Mouse (Mus musculus) spleen, adult 12 weeks (tissue): ENCODE data around the gene Meis3.

Experiments
- DNase-seq: peaks from one replicate; pipeline ENCODE4 v3.0.0; 2022; ENCODE audit warnings: low spot score

Meis3 gene

DNA sequence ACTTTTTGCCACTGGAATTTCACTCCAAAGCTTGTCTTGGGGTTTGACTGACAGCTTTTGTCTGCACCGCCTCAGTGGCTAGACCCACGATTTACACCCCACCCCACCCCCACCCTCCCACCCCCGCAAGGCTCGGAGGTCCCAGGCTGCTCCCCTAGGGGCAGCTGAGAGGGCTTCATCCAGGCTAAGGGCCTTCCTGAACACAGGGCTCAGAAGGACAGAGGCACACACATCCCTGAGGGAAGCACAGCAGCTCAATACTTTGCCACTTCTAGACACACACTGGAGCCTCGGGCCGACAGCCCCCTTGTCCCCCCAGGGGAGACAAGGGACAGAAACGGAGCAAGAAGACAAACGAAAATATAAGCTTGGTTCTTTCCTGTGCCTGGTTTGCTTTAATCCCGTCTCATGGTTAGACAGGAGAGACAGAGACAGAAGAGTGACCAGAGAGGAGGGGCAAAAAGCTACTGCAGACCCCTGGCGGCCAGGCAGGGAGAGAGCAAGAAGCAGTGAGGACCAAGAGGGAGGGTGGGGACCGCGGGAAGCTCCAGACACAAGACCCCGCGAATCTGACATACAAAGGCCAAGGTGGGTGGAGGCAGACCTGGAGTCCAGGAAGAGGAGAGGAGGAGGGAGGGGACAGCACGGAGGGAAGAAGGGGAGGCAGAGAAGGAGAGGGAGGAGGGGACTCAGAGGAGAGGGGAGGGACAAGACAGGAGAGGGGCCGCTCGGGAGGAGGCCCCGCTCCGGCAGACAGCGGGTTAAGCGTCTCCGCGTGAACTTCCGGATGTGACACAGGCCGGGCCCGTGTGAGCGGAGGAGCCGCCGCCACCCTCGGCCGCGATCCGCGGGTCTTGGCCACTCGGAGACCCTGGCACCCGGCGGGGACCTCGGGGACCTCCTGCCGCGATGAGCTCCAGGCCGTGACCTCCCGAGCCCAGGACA lies at the start of gene Meis3:
Gene Meis3, plus strand, starts transcription at position 494 of the 945 bp plus-strand sequence.
- DNase-seq: no peak

DNA sequence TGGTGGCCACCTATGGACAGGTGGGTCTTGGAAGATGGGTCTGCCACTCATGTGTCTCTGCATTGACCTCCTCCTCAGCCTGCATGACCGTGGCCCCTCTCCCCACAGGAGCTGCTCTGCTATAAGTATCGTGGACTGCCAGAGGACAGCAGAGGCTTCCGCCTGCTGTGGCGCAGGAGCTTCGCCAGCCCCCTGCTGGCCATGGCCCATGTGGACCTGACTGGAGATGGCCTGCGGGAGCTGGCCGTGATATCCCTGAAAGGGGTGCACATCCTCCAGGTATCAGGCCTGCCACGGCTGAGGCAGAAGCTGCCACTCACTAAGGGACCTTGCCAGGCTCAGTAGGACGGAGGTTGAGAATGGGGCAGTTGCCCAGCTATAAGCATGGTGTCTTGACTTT lies 49.1 kb upstream of the Meis3 start:
- no peak for DNase-seq

DNA sequence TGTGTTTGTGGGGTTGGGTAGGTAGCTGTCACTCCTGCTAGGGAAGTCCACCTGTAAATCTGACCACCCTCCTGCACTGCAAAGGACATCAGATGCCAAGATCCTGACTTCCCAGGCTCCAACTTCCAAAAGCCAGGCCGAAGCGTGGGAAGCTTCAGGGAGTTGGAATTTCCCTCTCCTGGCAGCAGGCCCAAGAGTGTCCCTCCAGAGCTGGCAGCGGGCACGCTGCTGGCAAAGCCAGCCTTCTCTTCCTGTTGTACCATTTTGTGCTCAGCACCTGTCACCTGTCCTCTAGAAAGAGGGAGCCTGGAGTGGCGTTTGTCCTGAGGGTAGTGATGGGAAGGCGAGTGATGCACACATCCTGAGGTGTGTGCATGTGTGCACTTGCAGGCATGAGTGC lies 46.5 kb upstream of the Meis3 start:
- no peak for DNase-seq

DNA sequence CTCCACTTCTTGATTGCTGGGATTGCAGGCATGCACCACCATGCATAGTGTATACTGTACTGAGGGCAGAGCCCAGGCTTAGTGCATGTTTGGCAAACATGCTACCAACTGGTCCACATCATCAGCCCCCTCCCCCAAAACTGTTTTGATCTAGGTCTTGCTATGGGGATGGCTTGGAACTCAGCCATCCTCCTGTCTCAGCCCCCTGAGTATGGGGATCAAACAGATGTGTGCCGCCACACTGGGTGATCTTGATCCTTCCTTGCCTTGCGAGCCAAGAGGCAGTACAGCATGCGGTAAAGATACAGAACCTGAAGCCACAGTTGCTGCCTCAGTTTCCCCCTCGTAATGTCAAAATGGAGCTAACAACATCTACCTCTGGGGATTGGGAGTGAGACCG lies 46.0 kb upstream of the Meis3 start:
- no peak for DNase-seq

DNA sequence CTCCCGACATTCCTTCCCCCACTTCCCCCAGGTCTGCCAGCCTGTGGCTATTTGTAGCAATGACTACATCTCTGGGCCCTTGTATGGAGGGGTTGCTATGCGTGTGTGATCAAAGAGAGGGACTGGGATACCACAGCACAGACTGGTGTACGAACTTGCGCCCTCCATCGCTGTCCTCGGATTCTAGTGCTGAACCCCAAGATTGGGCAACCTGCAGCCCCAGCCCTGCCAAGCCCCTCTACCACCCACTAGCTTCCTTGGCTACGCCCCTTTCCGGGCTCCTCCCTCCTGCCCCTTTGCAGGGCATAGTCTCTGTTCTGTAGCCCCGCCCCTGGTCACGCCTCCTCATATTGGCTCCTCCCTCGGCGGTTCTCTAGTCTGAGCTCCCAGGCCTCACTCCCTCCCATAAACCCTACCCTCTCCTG lies 45.5 kb upstream of the Meis3 start, which contains the start of gene Slc8a2:
Gene Slc8a2, plus strand, starts transcription at position 406 of the 425 bp plus-strand sequence.
- no peak for DNase-seq

DNA sequence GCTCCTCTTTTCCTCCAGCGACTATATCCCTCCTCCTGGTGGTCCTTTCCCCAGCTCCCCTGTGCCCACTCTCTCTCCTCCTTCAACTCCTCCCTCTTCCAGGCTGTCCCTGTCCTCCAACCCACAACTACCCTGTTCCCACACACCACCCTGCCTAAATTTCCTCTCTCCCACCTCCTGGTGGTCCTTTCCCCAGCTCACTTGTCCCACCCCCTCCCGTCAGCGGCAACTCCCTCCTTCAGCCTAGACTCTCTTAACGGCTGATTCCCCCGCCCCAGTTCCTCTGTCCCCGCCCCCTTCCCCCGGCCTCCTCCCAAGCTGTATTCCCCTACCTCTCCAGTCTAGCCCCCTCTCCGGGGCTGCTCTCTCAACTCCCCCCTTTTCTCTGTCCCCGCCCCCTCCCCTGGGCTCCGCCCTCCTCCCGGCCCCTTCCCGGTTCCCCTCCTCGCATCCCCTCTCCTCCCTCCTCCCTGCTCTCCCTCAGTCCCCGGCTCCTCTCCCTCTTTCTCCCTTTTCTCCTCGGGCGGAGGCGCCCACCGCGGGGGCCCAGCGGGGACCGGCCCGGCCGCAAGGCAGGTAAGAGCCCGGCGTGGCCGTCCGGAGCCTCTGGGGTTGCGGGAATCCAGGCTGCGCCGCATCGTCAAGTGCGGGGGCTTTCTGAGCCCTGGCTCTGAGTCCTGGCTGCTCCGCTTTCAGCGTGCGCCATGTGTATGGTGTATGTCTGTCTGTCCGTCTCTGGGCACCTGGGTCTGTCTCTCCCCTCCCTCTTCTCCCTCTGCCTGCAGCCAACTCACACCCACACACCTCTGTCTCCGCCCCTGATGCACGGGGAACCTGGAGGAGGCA lies 44.8 kb upstream of the Meis3 start:
- DNase-seq: no peak

DNA sequence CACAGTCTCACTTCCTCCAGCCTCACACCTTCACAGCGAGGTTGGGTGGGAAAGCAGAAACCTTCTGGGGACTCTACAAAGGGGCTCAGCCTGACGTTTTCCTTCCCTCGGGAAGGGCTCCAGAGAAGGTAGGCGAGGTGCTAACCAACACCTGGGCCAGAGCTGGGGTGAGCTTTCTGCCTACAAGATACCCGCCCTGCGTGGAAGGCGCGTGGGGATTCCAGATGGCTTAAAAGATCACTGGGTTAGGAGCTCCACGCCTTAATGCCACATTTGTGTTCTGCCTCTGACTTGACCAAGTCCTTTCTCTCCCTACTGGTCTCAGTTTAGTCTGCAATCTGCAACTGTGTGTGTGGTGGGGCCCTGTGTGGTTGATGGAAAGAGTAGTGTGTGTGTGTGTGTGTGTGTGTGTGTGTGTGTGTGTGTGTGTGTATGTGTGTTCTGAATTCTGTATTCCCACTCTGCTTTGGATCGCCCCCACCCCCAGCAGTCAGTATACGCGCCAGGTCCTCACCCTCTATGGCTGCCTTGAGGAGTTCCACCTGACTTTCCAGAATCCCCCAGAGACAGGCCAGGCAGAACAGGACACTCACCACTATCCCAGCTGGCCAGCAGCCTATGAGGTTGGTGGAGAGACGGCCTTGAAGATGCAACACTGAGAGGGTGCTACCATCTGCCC lies 43.8 kb upstream of the Meis3 start:
- DNase-seq: no peak

DNA sequence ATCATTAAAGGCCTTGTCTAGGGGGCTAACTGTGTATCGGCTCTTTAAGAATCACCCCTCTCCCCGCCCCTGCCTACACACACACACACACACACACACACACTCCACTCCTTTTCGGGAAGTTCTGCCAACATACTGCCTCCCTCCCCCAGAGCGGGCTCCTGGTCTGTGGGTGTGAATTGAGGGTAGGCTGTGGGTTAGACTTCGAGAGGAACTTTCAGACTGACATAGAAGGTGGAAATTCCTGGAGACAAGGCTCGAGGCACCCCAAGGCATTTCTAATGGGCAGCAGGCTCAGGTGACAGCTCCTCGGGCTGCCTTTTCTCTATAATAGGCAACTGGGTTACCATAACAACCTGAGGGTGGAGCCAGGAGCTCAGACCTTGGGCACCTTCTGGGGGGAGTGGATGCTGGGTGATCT lies 42.7 kb upstream of the Meis3 start:
- no peak for DNase-seq

DNA sequence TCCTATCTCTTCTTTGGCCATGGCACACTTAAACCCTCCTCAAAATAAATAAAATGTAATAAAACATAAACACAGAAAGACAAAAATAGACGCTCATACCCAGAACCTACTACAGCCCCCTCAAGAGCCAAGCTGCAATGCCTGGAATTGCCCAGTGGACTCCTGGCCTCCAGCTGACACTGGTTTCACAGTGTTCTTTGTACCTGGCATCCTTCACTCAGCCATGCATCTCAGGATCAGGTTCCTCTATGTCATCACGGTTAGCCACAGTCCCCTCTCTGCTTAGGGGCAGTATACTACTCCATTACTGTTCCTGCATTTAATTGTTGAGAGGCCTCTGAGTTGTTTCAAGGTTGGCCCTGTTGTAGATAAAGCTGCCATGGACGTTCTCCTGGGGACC lies 42.0 kb upstream of the Meis3 start:
- no peak for DNase-seq

DNA sequence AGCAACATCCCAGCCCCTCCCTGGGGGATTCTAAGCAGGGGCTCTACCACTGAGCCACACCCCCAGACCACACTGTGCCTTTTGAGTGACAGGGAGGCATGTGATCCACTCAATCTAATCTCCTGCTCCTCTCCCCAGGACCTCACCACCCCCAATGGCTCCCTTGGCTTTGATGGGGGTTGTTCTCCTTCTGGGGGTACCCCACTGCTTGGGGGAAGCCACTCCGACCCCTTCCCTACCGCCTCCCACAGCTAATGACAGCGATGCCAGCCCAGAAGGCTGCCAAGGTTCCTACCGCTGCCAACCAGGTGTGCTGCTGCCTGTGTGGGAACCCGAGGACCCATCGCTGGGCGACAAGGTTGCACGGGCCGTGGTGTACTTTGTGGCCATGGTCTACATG lies 41.2 kb upstream of the Meis3 start:
- DNase-seq: no peak

DNA sequence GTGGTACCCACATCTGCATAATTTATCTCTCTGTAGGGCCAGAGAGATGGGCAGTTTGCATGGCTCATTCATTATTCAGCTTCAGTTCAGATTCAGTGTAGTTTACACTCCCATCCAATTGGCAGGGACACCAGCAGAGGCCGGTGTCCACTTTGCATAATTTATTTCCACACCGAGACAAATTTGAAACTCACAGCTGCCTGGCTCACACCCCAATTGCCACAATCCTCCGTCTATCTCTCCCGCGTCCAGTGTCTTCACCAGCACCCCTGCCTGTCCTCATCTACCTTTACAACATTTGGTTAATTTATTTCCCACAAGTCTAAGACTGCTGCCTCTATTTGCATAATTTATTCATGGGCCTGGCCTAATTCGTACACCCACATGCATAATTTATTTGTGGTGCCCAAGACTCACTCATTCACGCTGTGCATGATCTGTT lies 39.9 kb upstream of the Meis3 start:
- no peak for DNase-seq

DNA sequence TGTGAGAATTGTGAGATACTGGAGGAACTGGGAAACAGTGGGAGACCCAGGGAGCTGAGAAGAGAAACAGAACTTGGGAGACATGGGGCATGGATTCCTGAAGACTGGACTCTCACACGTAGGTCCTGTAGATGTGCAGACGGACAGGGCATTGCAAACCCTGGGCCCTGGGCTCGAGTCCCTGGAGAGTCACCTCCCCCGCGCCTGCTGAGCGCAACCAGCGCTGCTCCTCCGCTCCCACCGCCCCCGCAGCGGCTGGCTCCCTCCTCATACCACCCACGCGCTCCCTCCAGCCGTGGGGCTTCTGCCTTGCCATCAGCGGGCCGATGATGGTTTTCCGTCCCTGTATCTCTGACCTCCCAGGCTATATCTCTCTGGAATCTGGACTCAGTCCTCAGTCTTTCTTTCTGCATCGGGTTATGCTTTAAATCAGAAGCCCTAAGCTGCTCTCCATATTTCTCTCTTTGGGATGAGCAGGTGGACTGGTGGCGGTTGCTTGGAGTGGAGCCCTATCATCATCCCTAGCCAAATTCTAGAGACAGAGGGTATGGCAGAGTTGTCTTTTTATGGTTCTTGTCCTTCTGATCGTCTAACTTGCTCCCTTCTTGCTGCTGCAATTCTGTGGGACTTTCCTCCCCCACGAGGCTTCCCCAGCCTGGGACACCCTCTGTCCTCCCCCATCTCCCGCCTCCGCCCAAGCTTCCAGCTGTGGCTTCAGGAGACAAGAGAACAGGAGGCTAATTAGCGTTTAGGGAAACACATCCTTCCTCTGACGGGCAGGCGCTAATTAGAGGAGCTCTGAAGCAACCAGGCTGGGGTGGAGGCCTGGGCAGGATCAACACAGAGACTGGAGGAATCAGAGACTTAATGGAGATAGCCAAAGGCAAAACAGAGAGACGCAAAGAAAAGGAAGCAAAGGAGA lies 28.1 kb upstream of the Meis3 start:
- no peak for DNase-seq

DNA sequence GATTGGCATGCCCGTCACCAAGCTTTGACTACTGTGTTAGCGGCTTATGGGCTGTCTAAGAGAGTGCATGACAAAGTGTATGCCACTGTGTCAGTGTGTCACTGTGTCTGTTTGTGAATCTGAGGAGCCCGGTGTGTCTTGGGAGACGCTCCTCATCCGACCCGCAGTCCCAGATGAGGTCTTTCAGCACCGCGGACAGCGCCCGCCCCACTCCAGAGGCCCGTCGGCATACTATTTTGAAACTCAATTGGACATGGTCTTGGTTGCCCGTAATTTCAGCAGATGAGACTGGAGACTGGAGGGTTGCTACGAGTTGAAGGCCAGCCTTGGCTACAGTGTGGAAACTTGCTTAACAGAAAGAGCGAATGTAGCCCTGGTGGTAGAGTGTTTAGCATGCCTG lies 27.2 kb upstream of the Meis3 start:
- no peak for DNase-seq

DNA sequence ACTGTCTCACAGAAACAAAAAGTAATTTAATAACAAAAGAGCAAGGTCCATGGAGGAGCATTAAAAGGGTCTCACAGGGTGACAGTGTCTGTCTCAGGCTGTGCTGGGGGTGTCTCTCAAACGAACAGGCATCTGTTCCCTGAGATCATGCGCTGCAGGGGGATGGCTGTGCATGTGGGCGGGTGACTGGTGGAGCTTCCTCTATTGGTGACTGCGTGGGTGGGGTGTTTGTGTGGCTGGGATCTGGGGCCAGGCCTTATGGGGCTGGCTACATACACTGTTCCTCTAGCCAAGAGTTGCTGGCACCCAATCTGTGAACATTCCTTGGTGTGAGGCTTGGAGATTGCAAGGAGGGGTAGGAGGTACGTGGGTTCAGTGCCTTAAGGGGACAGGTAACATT lies 25.6 kb upstream of the Meis3 start:
- no peak for DNase-seq

DNA sequence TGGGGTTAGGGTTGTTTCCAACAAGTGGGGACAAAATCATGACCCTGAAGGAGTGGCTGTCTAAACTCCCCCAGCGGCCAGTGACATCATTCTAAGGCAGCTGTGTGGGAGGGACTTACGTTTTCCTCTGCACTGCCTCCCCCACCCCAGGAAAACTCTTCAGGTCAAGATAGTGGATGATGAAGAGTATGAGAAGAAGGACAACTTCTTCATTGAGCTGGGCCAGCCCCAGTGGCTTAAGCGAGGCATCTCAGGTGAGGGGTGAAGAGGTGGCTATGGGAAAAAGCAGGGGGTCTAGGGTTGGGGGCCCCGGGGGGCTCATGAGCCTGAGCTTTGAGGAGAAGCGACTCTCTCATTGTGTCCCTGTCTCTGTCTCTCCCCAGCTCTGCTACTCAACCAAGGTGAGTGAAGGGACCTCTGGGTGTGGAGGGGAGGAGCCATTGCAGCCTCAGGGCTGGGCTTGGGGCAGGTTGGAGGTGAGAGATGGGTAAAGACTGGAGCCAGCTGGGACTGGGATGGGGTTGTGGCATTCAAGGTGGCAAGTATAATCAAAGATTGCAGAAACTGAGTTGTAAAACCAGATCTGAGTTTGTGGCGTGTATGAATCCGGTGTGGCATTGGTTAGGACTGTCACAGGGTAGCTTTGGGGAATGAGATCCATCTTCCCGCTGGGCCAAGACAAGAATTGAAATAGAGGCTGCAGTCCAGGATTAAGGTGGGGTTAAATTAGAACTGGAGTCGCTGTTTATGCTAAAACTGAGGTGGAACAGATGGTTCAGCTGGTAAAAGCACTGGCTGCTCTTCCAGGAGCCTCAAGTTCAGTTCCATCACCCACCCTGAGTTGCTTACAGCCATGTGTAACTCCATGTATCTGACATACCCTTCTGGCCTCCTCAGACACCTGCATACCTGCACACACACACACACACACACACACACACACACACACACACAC lies 24.4 kb upstream of the Meis3 start:
- no peak for DNase-seq

DNA sequence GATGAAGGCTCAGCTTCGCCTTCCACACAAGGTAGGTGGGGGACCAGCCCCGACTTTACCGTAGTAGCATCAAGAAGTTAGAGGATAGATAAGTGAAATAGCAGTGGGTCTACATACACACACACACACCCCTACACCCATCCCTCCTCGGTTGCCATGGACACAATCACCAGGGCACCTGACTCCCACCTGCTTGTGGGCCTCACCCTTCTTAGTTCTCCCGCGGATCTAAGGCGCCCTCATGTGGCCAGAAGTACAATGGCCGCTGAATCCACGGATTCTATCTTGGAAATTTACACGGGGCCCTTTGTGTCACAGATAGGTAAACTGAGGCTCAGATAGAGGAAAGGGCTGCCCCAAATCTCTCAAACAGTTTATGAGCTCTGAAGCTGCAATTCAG lies 21.4 kb upstream of the Meis3 start:
- no peak for DNase-seq

DNA sequence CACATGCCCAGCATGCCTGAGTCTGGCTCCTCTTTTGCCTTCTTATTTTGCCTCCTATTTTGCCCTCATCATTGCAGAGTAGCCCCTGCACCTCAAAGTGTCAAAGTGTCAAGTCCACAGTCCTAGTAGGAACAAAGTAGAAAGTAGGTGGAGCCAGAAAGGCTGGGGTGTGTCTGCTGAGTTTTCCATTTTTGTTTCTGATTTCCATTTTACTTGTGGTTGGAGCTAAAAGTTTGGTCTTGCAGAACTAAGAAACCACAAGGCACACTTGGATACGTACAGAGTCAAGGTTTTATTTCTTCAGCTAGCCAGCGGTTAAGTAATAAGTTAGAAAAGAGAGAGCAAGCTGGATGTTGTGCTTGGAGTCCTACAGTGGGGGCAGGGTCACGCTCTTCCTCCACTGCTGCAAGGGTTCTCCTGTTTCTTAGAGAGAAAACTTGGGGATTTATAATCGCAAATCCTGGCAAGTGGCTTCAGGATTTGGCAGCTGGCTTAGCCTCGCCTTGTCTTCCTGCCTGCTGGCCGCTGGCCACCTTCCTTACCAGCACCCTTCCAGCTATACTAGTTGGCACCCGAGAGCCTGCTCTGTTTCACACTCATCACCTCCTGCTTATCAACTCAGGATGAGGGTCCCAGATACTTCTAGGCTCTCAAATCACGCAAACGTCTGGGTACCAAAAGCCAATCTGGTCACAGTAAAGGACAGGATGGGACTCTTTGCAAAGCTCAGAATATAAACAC lies 19.6 kb upstream of the Meis3 start:
- DNase-seq: no peak

DNA sequence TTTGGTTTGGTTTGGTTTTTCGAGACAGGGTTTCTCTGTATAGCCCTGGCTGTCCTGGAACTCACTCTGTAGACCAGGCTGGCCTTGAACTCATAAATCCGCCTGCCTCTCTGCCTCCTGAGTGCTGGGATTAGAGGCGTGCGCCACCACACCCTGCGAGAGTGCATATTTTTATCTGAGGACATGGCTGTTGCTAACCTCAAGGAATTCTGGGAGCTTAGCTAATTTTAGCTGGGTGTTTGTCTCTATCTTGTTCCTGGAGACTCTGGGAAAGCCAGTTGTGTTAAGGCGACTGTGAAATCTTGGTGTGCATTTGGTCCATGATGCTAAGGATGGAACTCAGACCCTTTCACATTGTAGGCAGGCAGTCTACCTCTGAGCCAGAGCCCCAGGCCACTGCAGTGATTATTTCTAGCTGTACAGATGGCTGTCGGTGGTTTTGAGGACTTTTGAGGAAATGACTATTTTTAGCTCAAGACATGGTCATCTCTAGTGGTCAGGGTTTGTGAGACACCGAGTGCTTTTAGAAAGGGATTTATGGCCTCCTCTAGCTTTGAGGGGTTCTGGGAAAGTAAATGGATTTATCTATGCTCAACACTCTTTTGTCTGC lies 18.7 kb upstream of the Meis3 start:
- DNase-seq: no peak

DNA sequence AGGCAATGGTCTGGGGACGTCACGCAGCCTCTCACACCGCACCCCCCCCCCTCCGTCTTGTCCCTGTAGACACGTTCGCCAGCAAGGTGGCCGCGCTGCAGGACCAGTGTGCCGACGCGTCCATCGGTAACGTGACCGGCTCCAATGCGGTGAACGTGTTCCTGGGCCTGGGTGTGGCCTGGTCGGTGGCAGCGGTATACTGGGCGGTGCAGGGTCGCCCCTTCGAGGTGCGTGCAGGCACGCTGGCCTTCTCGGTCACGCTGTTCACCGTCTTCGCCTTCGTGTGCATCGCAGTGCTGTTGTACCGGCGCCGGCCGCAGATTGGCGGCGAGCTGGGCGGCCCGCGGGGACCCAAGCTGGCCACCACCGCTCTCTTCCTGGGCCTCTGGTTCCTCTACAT lies 16.2 kb upstream of the Meis3 start:
- DNase-seq: no peak
